Mouse (Mus musculus) neural tube, embryonic 11.5 days (tissue): ENCODE results near the gene Arid3b. TPM values are rescaled to one million over a fixed set of nuclear protein-coding genes. Genes with fewer than 3 reads are reported as not detected.

Experiments used
- ATAC-seq: fragments of 200-750 bp; cut with Nextera tagmentation; 2 replicates; pipeline ENCODE4 v1.8.0; 2017; ENCODE audit warnings: moderate number of reproducible peaks, mild to moderate bottlenecking, moderate TSS enrichment, moderate library complexity; ENCODE audit not compliant: insufficient read depth, low FRiP score, low TSS enrichment
- DNase-seq: peaks from one replicate; pipeline ENCODE4 v3.0.0-alpha.2; 2015; ENCODE audit warnings: low spot score
- H3K27ac ChIP-seq: fragments of 300-500 bp; sonication (generic); 2 replicates; pipeline ENCODE4 v1.5.1; 2014; ENCODE audit warnings: low read depth, mild to moderate bottlenecking, low read length
- H3K27me3 ChIP-seq: fragments of 300-500 bp; sonication (generic); 2 replicates; pipeline ENCODE4 v1.6.1; 2014; ENCODE audit warnings: mild to moderate bottlenecking, low read length, mixed read lengths; ENCODE audit not compliant: control insufficient read depth, insufficient read depth
- H3K36me3 ChIP-seq: fragments of 300-500 bp; sonication (generic); 2 replicates; pipeline ENCODE4 v1.6.1; 2014; ENCODE audit warnings: mild to moderate bottlenecking, low read length, moderate library complexity, mixed read lengths; ENCODE audit not compliant: control insufficient read depth, insufficient read depth
- H3K4me1 ChIP-seq: fragments of 300-500 bp; sonication (generic); 2 replicates; pipeline ENCODE4 v1.6.1; 2014; ENCODE audit warnings: low read length, mixed read lengths; ENCODE audit not compliant: control insufficient read depth, insufficient read depth
- H3K4me2 ChIP-seq: fragments of 300-500 bp; sonication (generic); 2 replicates; pipeline ENCODE4 v1.6.1; 2014; ENCODE audit warnings: low read depth, mild to moderate bottlenecking, moderate library complexity
- H3K4me3 ChIP-seq: fragments of 300-500 bp; sonication (generic); 2 replicates; pipeline ENCODE4 v1.5.1; 2014; ENCODE audit warnings: low read depth, low read length
- H3K9ac ChIP-seq: fragments of 300-500 bp; sonication (generic); 2 replicates; pipeline ENCODE4 v1.6.1; 2014; ENCODE audit warnings: mild to moderate bottlenecking, low read length
- H3K9me3 ChIP-seq: fragments of 300-500 bp; sonication (generic); 2 replicates; pipeline ENCODE4 v1.6.1; 2016; ENCODE audit warnings: low read length; ENCODE audit not compliant: control insufficient read depth
- WGBS: fragments of 180-500 bp; shearing (Covaris S2); extraction: QIAGEN DNeasy Blood & Tissue Kit; methylation state at CpG from one replicate; pipeline ENCODE4 v1.1.7; 2014; 5-methylcytosine and 5-hydroxymethylcytosine counted together
- polyA plus RNA-seq: library from polyadenylated mRNA; unstranded; fragments of >200 nt; fragmentation: Nextera tagmentation; extraction: Ambion mirVana; gene quantifications from 2 replicates; pipeline ENCODE4 v1.2.1, GENCODE M21; 2014

The Arid3b gene
- polyA plus RNA-seq, 1 experiment from 2014 or later: 25.8 TPM

- no peaks in the 10 kb centered on the region for H3K9me3 ChIP-seq
- no peak overlapping the region for H3K27ac ChIP-seq
- WGBS: 65% methylated on average over 10 of the region's 10 CpGs
- H3K27me3 ChIP-seq: no peaks in the 10 kb centered on the region
- H3K4me3 ChIP-seq: no peak overlapping the region
- no peak for ATAC-seq
- H3K36me3 ChIP-seq: no peaks in the 10 kb centered on the region
- H3K9ac ChIP-seq: no peak overlapping the region
- H3K4me1 ChIP-seq: peaks cover 28% of the 10 kb centered on the region
- H3K4me2 ChIP-seq: no peak overlapping the region
- no peak for DNase-seq
Observed at GRCm38 (mm10) chr9:57805087-57805737, 31.4 kb downstream of the Arid3b start.

- Histone ChIP-seq H3K27ac (no peak overlapping the region), H3K36me3 (no peaks in the 10 kb centered on the region), H3K9ac (no peak overlapping the region), H3K4me2 (no peak overlapping the region), H3K4me1 (peaks cover 27% of the 10 kb centered on the region), H3K9me3 (no peaks in the 10 kb centered on the region), H3K4me3 (no peak overlapping the region), H3K27me3 (no peaks in the 10 kb centered on the region)
- no peak for DNase-seq
- no peak for ATAC-seq
- WGBS: 7% methylated on average over 4 of the region's 4 CpGs
Observed at GRCm38 (mm10) chr9:57803839-57804238, 32.8 kb downstream of the Arid3b start.

GRCm38 (mm10) chr9:57803047-57803446 lies 33.5 kb downstream of the Arid3b start:
- WGBS: 14% methylated on average over 3 of the region's 3 CpGs
- Histone ChIP-seq H3K27ac (no peak overlapping the region), H3K27me3 (no peaks in the 10 kb centered on the region), H3K36me3 (no peaks in the 10 kb centered on the region), H3K4me1 (peaks cover 28% of the 10 kb centered on the region), H3K9me3 (no peaks in the 10 kb centered on the region), H3K4me3 (no peak overlapping the region), H3K9ac (no peak overlapping the region), H3K4me2 (no peak overlapping the region)
- ATAC-seq (no peak), DNase-seq (no peak)

GRCm38 (mm10) chr9:57800325-57800975 lies 36.1 kb downstream of the Arid3b start:
- Histone ChIP-seq H3K9me3 (no peaks in the 10 kb centered on the region), H3K27ac (no peak overlapping the region), H3K9ac (no peak overlapping the region), H3K4me1 (peaks cover 19% of the 10 kb centered on the region), H3K36me3 (peaks cover 4% of the 10 kb centered on the region), H3K27me3 (no peaks in the 10 kb centered on the region), H3K4me2 (no peak overlapping the region), H3K4me3 (no peak overlapping the region)
- DNase-seq: no peak
- ATAC-seq: no peak
- WGBS: 85% methylated on average over 9 of the region's 9 CpGs

- H3K27ac ChIP-seq: no peak overlapping the region
- WGBS: 1% methylated on average over 10 of the region's 10 CpGs
- peaks cover 15% of the 10 kb centered on the region for H3K4me1 ChIP-seq
- DNase-seq (peak; percentile 57), ATAC-seq (no peak)
- H3K27me3 ChIP-seq: no peaks in the 10 kb centered on the region
- no peak overlapping the region for H3K4me2 ChIP-seq
- H3K9ac ChIP-seq: no peak overlapping the region
- H3K36me3 ChIP-seq: peaks cover 6% of the 10 kb centered on the region
- H3K4me3 ChIP-seq: no peak overlapping the region
- no peaks in the 10 kb centered on the region for H3K9me3 ChIP-seq
Observed at GRCm38 (mm10) chr9:57798725-57799253, 37.8 kb downstream of the Arid3b start.

GRCm38 (mm10) chr9:57797456-57797855 lies 39.1 kb downstream of the Arid3b start:
- no peak overlapping the region for H3K4me3 ChIP-seq
- no peak overlapping the region for H3K27ac ChIP-seq
- H3K36me3 ChIP-seq: peaks cover 6% of the 10 kb centered on the region
- peaks cover 11% of the 10 kb centered on the region for H3K4me1 ChIP-seq
- no peak overlapping the region for H3K4me2 ChIP-seq
- DNase-seq (no peak), ATAC-seq (no peak)
- H3K9me3 ChIP-seq: no peaks in the 10 kb centered on the region
- H3K9ac ChIP-seq: no peak overlapping the region
- WGBS: 91% methylated on average over 8 of the region's 8 CpGs
- no peaks in the 10 kb centered on the region for H3K27me3 ChIP-seq

- H3K36me3 ChIP-seq: peaks cover 2% of the 10 kb centered on the region; the same call in 1 of the 2 replicates
- H3K4me2 ChIP-seq: no peak overlapping the region
- no peak overlapping the region for H3K27ac ChIP-seq
- H3K9me3 ChIP-seq: no peaks in the 10 kb centered on the region
- ATAC-seq (no peak), DNase-seq (no peak)
- no peaks in the 10 kb centered on the region for H3K4me1 ChIP-seq
- no peak overlapping the region for H3K4me3 ChIP-seq
- H3K27me3 ChIP-seq: no peaks in the 10 kb centered on the region
- no peak overlapping the region for H3K9ac ChIP-seq
- WGBS: 86% methylated on average over 3 of the region's 3 CpGs
Observed at GRCm38 (mm10) chr9:57789733-57790132, 46.9 kb downstream of the Arid3b start.

GRCm38 (mm10) chr9:57782656-57783055 lies 53.9 kb downstream of the Arid3b start:
- WGBS: 96% methylated on average over 3 of the region's 3 CpGs
- H3K9me3 ChIP-seq: no peaks in the 10 kb centered on the region
- H3K27me3 ChIP-seq: no peaks in the 10 kb centered on the region

GRCm38 (mm10) chr9:57775736-57776135 lies 60.9 kb downstream of the Arid3b start:
- H3K4me3 ChIP-seq: no peak overlapping the region
- H3K27me3 ChIP-seq: no peaks in the 10 kb centered on the region
- no peak overlapping the region for H3K4me2 ChIP-seq
- no peak overlapping the region for H3K27ac ChIP-seq
- no peaks in the 10 kb centered on the region for H3K9me3 ChIP-seq
- DNase-seq (no peak), ATAC-seq (no peak)
- no peaks in the 10 kb centered on the region for H3K36me3 ChIP-seq
- H3K9ac ChIP-seq: no peak overlapping the region
- WGBS: 76% methylated on average over 4 of the region's 4 CpGs
- no peaks in the 10 kb centered on the region for H3K4me1 ChIP-seq

More at GRCm38 (mm10) chr9:57782656-57783055, 53.9 kb downstream of the Arid3b start:
- H3K4me1 ChIP-seq: no peaks in the 10 kb centered on the region
- H3K4me3 ChIP-seq: no peak overlapping the region
- H3K4me2 ChIP-seq: no peak overlapping the region
- ATAC-seq (no peak), DNase-seq (no peak)
- no peak overlapping the region for H3K27ac ChIP-seq
- H3K36me3 ChIP-seq: no peaks in the 10 kb centered on the region
- H3K9ac ChIP-seq: no peak overlapping the region
